In the genomic region with DNA sequence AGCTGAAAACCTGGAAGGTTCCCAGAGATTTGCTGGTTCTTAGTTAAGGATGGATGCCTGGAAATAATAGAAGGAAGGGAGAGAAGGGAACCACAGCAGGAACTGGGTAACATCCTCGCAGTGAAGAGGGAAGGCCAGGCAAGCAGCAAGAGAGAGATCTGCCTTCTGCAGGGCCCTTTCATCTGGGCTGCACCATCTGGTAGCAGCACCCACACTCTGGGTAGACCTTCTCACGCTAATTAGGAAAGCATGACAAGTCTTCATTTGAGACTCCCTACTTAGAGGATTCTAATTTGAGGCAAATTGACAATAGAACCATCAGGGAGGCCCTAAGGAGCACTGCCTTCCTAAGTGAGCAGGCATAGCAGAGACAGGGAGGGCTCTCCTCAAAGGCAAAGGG, we compare ENCODE assay signal across 14 mouse cellular contexts.
"Had no signal": no experiment of that assay in that cellular context is flagged by ENCODE, and none has a peak within 500 bp of the region (broad histone marks: within the 10 kb centered on the region; RNA-seq: fewer than 3 reads in every experiment).

No protein-coding gene starts in this region.

- DNase-seq: kidney, adult 18-20 months; kidney, postnatal 10 days; kidney, postnatal 4 days; liver; liver, embryonic 13.5 days; liver, postnatal 0 days; lung, postnatal 14 days; right cerebral cortex, adult 18-20 months; right cerebral cortex, postnatal 25 days; thymus, postnatal 36 days had no signal

- ATAC-seq: liver, postnatal 0 days had no signal

- H3K36me3 ChIP-seq: limb, embryonic 12.5 days; liver, embryonic 13.5 days; lung, embryonic 15.5 days; midbrain, embryonic 12.5 days had no signal

- H3K9ac ChIP-seq: limb, embryonic 12.5 days; liver, embryonic 13.5 days; liver, postnatal 0 days; lung, embryonic 15.5 days; midbrain, embryonic 12.5 days had no signal

- H3K4me1 ChIP-seq: limb, embryonic 12.5 days; liver, embryonic 13.5 days; lung, embryonic 15.5 days; midbrain, embryonic 12.5 days had no signal

- H3K4me3 ChIP-seq: limb, embryonic 12.5 days; liver, embryonic 13.5 days; lung, embryonic 15.5 days; midbrain, embryonic 12.5 days had no signal

- H3K27me3 ChIP-seq: limb, embryonic 12.5 days; liver, embryonic 13.5 days; lung, embryonic 15.5 days; midbrain, embryonic 12.5 days had no signal

- H3K27ac ChIP-seq: limb, embryonic 12.5 days; liver, embryonic 13.5 days; lung, embryonic 15.5 days; macrophage; midbrain, embryonic 12.5 days had no signal

- H3K9me3 ChIP-seq: limb, embryonic 12.5 days; lung, embryonic 15.5 days; midbrain, embryonic 12.5 days had no signal

- H3K4me2 ChIP-seq: limb, embryonic 12.5 days; liver, embryonic 13.5 days; lung, embryonic 15.5 days; midbrain, embryonic 12.5 days had no signal
